Mouse (Mus musculus): ENCODE results near the gene Fcho2.
"Not testable (repeated sequence)": the region's sequence is repeated elsewhere in the genome, so short reads cannot be mapped to it uniquely, and the experiment has no call there.

Fcho2 gene

DNA sequence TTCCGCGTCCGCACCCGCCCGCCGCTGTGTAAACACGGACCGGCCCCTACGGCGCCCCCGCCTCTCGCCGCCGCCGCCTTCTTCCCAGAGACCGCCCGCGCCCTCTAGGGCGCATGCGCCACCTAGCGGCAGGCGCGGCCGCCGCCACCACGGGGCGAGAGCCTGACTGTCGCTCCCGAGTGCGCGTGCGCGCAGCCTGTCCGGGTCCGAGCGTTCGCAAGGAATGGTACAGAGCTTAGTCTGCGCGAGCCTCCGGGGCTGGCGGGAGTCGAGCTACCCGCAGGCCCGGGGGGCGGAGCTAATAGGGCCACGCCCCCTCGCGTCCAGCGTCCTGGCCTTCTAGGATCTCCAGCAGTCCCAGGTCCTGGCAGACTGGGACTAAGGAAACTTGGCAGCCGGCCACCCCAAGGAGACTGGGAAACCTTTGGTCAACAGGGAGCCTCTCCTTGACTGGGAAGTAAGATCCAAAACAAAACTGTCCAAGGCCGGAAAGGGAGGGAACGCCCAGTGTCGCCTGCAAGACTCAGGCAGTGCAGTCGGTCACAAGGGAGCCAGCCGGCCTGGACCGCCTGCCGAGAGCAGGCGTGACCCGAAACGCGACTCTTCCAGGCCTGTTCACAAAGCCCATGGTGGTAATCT, at the start of gene Fcho2:
TSS of gene Fcho2 (minus strand) at position 303 of the 639 bp plus-strand sequence.
- peak; percentile 83 to 85 for DNase-seq (ENCODE audit: low read depth in 2 of 2, low spot score in 2 of 2)

DNA sequence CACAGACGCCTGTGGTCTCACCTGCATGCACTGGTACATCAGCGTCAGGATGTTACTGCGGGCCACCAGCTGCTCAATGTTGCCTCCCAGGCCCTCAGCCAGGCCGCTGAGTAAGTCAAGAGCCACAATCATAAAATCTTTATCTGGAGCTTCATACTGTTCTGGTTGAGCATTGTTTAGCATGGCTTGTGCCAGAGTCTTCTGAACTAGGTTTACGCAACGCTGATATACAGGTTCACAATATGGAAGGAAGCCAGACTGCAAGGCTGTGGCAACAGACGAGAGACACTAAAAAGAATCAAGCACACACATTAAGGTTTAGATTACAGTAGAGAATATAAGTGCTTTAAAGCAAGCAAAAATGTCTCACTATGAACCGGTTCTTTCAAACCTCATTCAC, 40.0 kb upstream of the Fcho2 start:
- DNase-seq (ENCODE audit: low read depth in 2 of 2, low spot score in 2 of 2), result no peak

DNA sequence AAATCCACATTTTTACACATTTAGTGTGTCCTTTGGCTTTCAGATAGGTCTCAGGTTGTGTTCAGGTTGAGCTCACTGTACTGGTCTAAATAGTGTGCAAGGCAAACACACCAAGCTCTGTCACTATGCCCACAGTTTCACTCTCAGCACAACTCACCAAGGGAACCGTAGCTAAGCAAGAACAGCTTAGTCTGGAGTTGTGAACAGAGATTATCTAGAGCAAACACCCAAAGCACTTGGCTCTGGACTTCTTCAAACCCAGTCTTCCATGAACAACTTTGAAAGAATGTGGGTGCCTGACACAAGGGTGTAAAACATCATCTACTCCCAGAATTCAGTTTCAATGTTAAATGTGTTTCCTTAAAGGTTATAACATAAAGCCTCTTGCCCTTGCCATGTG, 30.5 kb upstream of the Fcho2 start:
- no peak for DNase-seq (ENCODE audit: low read depth in 2 of 2, low spot score in 2 of 2)

DNA sequence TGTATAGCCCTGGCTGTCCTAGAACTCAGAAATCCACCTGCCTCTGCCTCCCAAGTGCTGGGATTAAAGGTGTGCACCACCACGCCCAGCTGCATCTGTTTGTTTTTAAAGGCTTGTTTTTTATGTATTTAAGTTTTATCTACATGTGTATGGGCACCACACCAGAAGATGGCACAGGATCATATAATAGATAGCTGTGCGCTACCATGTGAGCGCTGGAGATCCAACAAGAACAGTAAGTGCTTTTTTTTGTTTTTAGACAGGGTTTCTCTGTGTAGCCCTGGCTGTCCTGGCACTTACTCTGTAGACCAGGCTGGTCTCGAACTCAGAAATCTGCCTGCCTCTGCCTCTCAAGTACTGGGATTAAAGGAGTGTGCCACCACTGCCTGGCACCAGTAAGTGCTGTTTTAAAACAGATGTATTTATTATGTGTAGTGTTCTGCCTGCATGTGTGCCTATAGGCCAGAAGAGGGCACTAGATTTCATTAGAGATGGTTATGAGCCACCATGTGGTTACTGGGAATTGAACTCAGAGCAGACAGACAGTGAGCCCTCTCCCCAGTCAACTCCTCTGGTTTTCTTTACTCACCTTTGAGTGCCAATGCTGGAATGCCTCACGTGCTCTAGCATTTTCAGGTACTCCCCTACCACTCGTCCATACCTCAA, 21.3 kb upstream of the Fcho2 start:
- no peak for DNase-seq (ENCODE audit: low read depth in 2 of 2, low spot score in 2 of 2)

DNA sequence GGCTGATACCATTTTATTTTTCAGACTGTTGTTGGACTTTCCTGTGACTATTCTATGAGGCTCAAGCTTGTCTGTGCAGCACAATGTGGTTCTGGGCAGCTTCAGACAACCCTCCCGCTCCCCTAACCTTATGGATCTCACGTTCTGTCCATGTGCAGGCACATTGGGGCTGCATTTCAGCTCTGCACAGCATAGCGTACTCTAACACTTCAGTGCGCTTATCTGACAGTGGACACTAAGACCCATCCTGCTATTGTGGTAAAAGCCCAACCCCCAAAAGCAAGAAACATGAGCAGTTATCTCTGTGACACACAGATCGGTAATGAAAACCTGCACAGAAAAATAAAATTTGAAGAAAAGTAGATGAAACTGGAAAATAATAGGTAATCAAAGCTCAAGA, 20.5 kb upstream of the Fcho2 start:
- no peak for DNase-seq (ENCODE audit: low read depth in 2 of 2, low spot score in 2 of 2)

DNA sequence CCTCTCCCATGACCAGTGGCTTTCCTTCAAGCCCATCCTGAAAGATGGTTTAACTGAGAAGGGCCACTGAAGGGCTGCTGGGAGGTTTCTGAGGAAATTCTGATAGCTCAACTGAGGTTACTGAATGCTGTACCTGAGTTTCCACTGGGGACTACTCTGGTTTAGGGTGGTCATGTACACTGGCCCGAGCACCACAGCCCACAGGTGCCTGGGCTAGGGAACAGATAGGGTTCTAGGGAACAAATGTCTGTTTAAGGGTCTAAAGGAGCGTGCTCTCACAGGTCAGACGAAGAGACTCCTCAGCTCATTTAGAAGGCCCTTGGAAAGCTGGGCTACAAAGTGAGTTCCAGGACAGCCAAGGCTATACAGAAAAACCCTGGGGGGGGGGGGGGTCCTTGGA, 19.5 kb upstream of the Fcho2 start:
- DNase-seq (ENCODE audit: low read depth in 2 of 2, low spot score in 2 of 2), result no peak

DNA sequence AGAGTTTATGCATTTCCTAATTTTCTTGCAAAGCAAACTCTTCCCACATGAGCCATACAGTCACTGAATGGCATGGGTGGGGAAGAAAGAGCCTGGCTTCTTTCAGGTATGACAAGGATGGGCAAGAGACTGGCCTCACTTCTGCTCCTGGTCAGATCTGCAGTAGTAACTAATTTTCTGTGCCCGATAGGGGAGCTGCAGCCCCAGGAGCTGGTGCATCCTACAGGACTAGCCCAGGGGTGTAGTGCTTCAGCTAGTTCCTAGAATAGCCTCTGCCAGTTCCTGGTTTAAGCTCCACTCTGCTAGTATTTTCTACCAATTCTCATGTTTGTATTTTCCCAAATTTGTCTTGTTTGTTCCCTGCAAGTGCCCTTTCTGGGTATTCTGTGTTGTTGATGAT, 18.9 kb upstream of the Fcho2 start:
- DNase-seq (ENCODE audit: low read depth in 2 of 2, low spot score in 2 of 2), result no peak

DNA sequence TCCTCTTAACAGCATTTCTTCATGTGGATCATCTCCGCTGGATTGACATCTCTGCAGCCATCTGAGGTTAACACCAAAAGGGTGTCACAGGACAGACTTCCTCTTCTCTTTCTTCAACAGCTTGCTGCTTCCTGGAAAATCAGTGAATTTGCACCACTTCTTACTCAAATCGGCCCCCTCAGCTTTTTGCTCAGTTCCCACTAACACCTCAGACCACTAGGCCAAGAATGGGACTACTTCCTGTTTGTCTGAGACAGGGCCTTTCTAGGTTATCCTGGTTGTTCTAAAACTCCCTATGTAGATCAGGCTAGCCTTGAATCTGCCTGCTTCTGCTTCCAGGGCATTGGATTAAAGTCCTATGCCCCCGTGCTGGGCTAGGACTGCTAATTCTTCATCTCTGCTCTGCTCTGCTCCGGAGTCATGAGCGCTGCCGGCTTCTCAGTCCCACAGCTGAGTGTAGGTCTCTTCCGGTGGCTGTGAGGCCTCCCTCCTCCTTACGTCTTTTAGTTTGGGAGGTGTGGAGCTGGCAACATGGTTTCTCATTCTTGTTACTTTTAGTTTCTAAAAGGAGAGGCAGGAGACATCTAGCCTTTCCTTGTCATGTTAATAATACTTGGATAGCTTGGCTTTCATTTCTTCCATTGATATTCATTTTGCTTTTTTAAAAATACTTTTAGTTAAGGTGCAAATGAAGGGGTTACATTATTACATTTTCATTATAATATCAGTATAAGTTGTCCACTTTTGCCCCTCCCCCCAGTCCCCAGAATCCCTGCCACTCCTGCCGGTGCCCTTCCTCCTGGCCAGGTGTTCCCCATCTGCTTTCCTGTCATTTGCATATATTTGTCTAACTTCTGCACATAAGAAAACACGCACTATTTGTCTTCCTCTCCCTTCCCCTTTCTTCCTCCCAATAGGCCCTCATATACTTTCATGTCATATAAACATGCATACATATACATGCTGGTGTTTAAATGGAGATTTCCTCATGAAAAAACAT, 17.5 kb upstream of the Fcho2 start:
- no peak for DNase-seq (ENCODE audit: low read depth in 2 of 2, low spot score in 2 of 2)

DNA sequence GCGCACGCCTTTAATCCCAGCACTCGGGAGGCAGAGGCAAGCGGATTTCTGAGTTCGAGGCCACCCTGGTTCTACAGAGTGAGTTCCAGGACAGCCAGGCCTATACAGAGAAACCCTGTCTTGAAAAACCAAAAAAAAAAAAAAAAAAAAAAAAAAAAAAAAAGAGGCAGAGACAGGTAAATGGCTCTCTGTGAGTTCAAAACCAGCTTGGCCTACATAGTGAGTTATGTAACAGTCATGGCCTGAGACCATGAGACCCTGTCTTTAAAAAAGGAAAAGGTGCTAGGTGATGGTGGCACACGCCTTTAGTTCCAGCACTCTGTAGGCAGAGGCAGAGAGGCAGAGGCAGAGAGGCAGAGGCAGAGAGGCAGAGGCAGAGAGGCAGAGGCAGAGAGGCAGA, 13.8 kb upstream of the Fcho2 start:
- not testable (repeated sequence) for DNase-seq (ENCODE audit: low read depth in 2 of 2, low spot score in 2 of 2)

DNA sequence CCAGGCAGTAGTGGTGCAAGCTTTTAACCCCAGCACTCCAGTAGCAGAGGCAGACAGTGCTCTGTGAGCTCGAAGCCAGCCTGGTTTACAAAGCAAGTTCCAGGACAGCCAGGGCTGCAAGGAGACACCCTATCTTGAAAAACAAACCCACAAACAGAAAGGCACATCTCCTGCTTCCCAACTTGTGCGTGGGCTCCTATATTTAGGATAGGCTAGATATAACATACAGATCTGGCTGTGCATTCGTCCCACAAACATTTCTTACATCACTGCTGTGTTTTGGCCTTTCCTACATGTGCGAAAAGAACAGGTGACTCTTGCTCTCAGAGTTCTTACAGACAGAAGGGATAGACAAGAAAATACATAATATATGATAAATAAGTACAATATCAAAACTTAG, 10.3 kb upstream of the Fcho2 start:
- DNase-seq (ENCODE audit: low read depth in 2 of 2, low spot score in 2 of 2), result no peak

DNA sequence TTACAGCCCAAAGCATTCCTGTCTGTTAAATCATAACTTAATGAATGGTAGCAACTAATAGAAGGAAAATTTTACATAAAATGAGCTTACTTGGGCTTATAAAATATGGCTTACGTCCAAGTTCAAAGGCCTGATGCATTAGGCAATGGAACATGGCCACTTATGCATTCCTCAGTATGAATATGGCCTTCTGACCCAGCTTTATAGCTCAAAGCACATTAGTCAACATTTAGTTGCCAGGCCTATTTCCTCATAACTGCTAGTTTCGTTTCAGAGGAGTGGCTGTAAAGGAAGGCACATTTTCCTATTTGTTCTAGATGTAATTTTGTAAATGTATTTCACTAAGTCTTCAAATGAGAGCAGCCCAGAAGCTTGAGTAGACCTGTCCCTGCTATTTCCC, 3.8 kb upstream of the Fcho2 start:
- DNase-seq (ENCODE audit: low read depth in 2 of 2, low spot score in 2 of 2), result no peak

DNA sequence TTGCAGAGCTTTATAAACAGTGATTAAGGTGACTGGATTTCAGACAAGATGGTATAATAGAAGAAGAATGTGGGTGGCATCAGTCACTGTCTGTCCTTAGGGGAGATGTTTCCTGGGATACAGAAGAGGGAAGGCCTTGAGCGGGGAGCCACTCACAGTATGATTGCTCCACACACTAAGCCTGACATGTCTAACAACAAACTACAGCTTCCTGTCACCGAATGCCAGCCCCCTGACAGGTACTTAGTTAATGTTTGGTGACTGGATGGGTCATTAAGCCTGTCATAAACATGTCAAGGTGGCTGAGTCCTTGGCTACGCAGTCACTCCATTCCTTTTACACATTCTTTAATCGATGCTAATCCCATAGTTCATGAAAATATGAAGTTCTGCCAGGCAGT, 3.0 kb upstream of the Fcho2 start:
- no peak for DNase-seq (ENCODE audit: low read depth in 2 of 2, low spot score in 2 of 2)

DNA sequence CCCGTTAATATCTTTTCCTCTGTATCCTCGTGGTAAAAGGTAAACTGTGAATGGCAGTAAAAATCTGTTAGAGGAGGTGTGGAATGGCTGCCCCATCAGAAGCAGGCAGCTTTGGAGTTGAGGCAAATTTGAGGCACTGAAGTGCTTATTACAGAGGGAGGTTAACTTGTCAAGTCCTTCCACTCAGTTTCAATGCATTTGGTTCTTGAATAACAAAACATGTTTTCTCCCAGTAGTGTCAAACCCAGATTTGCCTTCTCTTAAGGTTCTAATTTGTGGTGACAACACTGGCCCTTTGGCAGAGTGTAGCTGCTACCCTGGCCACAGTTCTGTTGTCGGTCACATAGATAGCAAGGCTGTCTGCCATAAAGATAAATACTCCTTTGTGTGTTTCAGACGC, 2.5 kb upstream of the Fcho2 start:
- no peak for DNase-seq (ENCODE audit: low read depth in 2 of 2, low spot score in 2 of 2)

DNA sequence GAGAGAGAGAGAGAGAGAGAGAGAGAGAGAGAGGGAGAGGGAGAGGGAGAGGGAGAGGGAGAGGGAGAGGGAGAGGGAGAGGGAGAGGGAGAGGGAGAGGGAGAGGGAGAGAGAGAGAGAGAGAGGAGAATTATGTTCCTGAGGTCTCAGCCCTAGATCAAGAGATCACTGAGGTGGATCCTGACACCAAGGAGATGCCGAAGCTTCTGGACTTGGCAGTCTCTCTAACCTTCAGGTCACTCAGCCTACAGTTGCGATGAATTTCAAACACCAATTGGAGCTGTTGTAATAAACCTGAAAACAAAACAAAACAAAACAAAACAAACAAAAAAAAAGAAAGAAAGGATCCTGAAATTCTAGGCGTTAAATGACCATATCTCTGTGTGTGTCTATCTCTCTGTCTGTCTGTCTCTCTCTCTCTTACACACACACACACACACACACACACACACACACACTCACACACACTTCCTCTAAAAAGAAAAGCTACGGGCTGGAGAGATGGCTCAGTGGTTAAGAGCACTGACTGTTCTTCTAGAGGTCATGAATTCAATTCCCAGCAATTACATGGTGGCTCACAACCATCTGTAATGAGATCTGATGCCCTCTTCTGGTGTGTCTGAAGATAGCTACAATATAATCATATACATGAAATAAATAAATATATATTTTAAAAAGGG, 1.9 kb upstream of the Fcho2 start:
- DNase-seq (ENCODE audit: low read depth in 2 of 2, low spot score in 2 of 2), result not testable (repeated sequence)

DNA sequence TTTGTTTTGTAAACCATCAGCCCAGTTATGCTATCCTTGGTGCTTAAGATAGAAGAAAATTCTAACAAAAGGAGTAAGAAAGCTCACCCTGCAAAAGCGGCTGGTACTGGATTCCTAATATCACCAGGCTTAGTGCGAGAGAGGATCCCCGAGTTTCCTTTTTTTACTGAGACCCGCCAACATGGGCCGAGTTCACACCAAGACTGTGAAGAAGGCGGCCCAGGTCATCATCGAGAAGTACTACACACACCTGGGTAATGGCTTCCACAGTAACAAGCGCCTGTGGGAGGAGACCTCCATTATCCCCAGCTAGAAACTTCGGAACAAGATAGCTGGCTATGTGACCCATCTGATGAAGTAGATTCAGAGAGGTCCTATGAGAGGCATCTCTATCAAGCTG, 1.3 kb upstream of the Fcho2 start:
- no peak for DNase-seq (ENCODE audit: low read depth in 2 of 2, low spot score in 2 of 2)

DNA sequence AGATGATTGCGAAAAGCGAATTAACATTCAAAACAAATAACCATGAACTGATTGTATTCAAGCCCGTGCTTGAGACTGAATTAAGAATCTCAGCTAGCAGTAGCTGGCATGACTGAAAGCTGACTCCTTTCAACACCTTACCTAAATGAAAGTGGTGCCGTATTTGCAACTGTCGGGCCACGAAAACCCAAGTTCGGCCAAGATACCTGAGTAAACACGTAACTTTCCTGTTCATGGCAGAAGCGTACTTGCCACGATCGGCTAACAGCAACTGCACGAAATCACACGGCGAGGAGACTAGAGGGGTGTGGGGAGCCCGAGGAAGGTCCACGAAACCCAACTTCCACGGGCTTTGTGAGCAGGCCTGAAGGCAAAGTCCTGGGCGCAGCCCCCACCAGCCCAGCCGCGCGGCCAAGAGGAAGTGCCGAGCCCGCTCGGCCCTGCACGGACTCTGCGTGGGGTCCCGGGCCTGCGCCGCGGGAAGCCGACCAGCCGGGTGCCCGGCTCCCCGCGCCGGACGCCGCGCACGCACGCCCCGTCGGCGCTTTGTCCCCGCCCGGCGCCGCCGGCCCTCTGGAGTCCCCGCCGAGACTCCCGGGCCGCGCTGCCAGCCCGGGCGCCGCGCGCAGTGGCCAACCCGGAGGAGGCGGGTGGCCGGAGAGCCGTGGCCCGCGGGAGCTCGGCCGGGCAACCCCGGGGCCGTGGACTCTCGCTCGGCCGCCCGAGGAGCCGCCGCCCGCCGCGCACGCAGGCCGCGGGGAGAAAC, 791 bp downstream of the Fcho2 start:
- DNase-seq (ENCODE audit: low read depth in 2 of 2, low spot score in 2 of 2), result peak; percentile 24 to 44

DNA sequence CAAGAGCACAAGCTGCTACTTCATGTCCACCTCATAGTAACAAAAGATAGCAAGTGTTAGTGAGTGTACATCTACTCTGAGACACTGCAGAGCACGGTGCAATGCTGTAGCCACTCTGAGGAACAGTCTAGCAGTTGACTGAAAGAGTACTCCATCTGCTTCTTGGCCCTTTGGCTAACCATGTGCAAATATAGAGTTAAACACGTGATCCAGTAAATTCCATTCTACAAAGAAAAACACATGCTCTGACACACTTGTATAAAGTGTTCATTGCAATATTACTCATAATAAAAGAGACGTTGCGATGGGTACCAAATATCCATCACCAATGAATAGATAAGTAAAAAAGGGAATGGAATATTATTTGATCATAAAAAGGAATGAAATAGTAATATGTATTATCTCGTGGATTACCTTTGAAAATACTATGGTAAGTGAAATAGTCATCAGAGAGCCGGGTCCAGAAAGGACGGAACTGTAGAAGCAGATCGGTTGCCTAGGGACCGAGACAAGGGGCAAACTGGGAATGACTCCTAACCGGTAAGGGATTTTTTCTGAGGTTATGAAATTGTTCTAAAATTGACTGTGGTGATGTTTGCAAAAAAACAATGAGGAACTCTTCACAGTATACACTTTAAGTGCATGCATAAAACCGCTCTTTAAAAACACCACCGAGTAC, 1.5 kb downstream of the Fcho2 start:
- no peak for DNase-seq (ENCODE audit: low read depth in 2 of 2, low spot score in 2 of 2)

DNA sequence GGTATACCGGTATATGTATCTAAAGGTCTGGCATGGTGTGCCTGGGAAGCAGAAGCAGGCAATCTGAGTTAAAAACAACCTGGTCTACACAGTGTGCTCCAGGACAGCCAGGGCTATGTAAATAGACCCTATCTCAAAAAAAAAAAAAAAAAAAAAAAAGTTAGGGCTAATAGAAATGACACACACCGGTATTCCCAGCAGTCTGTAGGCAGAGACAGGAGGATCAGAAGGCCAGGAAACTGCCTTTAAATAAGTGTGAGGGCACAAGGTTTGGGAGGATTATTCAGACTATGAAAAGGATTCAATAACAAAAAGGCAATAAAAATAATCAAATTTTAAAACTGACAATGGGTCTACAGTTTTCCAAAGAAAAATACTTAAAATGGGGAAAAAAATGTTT, 2.1 kb downstream of the Fcho2 start:
- no peak for DNase-seq (ENCODE audit: low read depth in 2 of 2, low spot score in 2 of 2)

DNA sequence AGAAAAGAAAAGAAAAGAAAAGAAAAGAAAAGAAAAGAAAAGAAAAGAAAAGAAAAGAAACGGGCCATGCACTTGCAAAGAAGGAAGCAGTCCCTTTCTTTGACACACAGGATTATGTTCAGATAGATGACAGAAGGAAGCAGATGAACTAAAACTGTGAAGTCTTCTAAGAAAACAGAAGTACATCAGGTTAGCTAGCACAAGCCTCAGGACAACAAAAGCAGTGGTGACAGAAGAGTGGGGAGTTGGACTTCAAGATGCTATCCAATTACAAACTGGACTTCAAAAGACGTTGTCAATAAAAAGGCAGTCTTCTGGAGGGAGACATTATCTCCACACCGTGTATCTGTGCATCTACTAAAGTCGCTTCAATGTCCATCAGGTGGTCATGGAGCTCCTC, 3.0 kb downstream of the Fcho2 start:
- DNase-seq (ENCODE audit: low read depth in 2 of 2, low spot score in 2 of 2), result no peak

DNA sequence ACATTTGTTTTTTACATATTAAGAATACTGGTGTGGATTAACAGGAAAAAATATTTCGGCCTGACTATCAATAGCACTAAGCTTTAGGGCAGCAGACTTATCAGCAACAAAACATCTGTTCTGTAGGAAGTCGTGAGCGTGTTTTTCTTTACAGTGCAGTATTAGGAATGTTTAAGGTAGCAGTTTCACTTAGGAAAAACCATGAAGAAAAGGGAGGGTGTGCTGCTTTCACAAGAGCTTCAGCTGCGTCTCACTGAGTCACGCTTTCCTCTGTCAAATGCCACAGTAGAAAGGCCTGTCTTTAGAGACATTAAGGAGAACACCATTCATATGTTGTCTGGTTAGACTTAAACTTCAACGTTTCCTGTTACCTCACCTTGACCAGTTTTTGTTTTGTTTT, 5.1 kb downstream of the Fcho2 start:
- no peak for DNase-seq (ENCODE audit: low read depth in 2 of 2, low spot score in 2 of 2)

Data from CD8-positive naive resting alpha-beta T cell, adult 2 months (primary cell).